Mouse (Mus musculus): ENCODE results near the gene Tarm1. TPM values are rescaled to one million over a fixed set of nuclear protein-coding genes. Genes with fewer than 3 reads are reported as not detected.

The Tarm1 gene
- polyA plus RNA-seq, 1 experiment: 2.9 TPM

DNA sequence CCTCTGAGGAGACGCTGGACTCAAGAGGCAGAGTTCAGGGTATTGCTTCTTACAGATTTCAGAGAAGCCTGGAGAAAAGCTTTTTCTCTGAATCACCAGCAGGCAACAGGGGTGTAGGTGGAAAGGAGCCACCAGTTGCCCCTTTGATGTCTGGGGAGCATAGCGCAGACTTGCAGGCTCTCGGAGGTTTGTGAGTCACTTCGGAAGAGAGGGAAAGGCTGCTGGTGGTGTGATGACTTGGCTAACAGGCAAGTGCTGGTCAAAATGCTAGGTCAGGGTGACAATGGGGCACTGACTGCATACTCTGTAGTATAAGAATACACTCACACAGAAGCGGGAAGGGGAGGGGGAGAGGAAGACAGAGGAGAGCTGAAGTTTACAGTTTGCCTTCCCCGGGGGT is 51.3 kb downstream of the Tarm1 start:
- no peak for DNase-seq
- Histone ChIP-seq H3K4me3 (ENCODE audit: insufficient read depth, low read depth, low read length) (no peak overlapping the region), H3K4me1 (ENCODE audit: control insufficient read depth, insufficient read depth, low read length) (no peaks in the 10 kb centered on the region), H3K36me3 (ENCODE audit: control insufficient read depth, insufficient read depth, low read length) (no peaks in the 10 kb centered on the region), H3K27ac (ENCODE audit: insufficient read depth, low read depth, low read length) (no peak overlapping the region), H3K27me3 (replicated peaks; ENCODE audit: control insufficient read depth, insufficient read depth, low read length) (no peaks in the 10 kb centered on the region)
- WGBS: 41% methylated on average over 6 of the region's 6 CpGs
- no peak for TF ChIP-seq CTCF (conservative IDR thresholded peaks at IDR 0.05; ENCODE audit: insufficient read depth, insufficient read length, low read depth, low read length)
- no peak for TF ChIP-seq POLR2A (IDR thresholded peaks at IDR 0.05; ENCODE audit: low read depth, low read length)

- no peak for DNase-seq
Observed at GRCm38 (mm10) chr7:3450671-3451070, 51.8 kb downstream of the Tarm1 start.

DNA sequence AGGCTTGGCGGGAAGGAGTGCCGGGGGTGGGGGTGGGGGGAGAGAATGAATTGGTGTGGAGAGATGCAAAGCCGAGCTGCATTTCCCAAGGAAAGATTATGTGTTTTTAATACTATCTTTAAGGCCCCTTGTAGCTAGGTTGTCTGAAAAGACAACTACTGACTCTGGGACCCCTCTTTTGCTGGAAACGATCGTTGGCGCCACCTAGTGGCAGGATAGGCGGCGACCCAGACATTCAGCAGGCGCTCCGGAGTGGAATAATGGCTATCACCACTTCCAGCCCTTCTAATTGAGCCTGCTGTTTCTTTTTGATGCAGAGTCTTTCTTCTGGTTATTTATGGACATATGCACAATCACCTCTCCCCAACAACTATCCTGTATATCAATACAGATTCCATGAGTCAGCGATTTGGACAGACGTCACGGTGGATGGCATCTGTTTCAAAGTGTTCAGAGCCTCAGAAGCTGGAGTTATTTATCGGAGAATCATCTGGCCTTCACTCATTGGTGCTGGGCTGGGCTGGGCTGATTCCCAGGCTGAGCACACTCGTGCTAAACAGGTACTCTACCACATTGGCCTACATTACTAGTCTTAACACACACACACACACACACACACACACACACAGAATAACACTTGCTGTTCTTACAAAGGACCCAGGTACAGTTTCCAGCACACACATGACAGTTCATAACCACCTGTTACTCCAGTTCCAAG is 53.5 kb downstream of the Tarm1 start:
- H3K4me3 ChIP-seq (ENCODE audit: insufficient read depth, low read depth, low read length): no peak overlapping the region
- WGBS: 21% methylated on average over 15 of the region's 15 CpGs
- no peaks in the 10 kb centered on the region for H3K4me1 ChIP-seq (ENCODE audit: control insufficient read depth, insufficient read depth, low read length)
- H3K36me3 ChIP-seq (ENCODE audit: control insufficient read depth, insufficient read depth, low read length): no peaks in the 10 kb centered on the region
- TF ChIP-seq CTCF (conservative IDR thresholded peaks at IDR 0.05; ENCODE audit: insufficient read depth, insufficient read length, low read depth, low read length) (peak; percentile 67), POLR2A (IDR thresholded peaks at IDR 0.05; ENCODE audit: low read depth, low read length) (no peak)
- peak; percentile 58 for DNase-seq
- no peak overlapping the region for H3K27ac ChIP-seq (ENCODE audit: insufficient read depth, low read depth, low read length)
- H3K27me3 ChIP-seq (replicated peaks; ENCODE audit: control insufficient read depth, insufficient read depth, low read length): no peaks in the 10 kb centered on the region

More at GRCm38 (mm10) chr7:3450671-3451070, 51.8 kb downstream of the Tarm1 start:
- Histone ChIP-seq H3K36me3 (ENCODE audit: control insufficient read depth, insufficient read depth, low read length) (no peaks in the 10 kb centered on the region), H3K27me3 (replicated peaks; ENCODE audit: control insufficient read depth, insufficient read depth, low read length) (no peaks in the 10 kb centered on the region), H3K27ac (ENCODE audit: insufficient read depth, low read depth, low read length) (no peak overlapping the region), H3K4me3 (ENCODE audit: insufficient read depth, low read depth, low read length) (no peak overlapping the region), H3K4me1 (ENCODE audit: control insufficient read depth, insufficient read depth, low read length) (no peaks in the 10 kb centered on the region)
- TF ChIP-seq POLR2A (IDR thresholded peaks at IDR 0.05; ENCODE audit: low read depth, low read length) (no peak), CTCF (conservative IDR thresholded peaks at IDR 0.05; ENCODE audit: insufficient read depth, insufficient read length, low read depth, low read length) (no peak)
- 37% methylated on average over 5 of the region's 5 CpGs for WGBS

DNA sequence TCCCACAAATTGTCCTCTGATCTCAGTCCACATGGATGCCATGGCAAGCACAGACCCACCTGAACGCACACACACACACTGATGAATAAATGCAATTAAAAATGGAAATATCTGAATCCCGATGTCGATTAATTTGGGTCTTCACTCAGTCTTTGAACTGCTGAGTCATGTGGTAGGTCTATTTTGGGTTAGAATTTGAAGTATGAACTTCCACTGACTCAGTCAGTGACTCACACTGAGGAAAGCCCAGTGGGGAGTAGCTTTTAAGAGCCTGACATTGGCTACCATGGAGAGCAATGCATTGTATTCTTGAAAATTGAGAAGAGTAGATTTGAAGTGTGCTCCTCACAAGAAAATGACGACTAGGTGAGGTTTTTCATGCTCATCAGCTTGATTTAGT is 55.4 kb downstream of the Tarm1 start:
- no peaks in the 10 kb centered on the region for H3K4me1 ChIP-seq (ENCODE audit: control insufficient read depth, insufficient read depth, low read length)
- WGBS: 73% methylated on average over 4 of the region's 4 CpGs
- no peaks in the 10 kb centered on the region for H3K27me3 ChIP-seq (replicated peaks; ENCODE audit: control insufficient read depth, insufficient read depth, low read length)
- DNase-seq: no peak
- H3K4me3 ChIP-seq (ENCODE audit: insufficient read depth, low read depth, low read length): no peak overlapping the region
- no peak overlapping the region for H3K27ac ChIP-seq (ENCODE audit: insufficient read depth, low read depth, low read length)
- TF ChIP-seq POLR2A (IDR thresholded peaks at IDR 0.05; ENCODE audit: low read depth, low read length) (no peak), CTCF (conservative IDR thresholded peaks at IDR 0.05; ENCODE audit: insufficient read depth, insufficient read length, low read depth, low read length) (no peak)
- H3K36me3 ChIP-seq (ENCODE audit: control insufficient read depth, insufficient read depth, low read length): no peaks in the 10 kb centered on the region

DNA sequence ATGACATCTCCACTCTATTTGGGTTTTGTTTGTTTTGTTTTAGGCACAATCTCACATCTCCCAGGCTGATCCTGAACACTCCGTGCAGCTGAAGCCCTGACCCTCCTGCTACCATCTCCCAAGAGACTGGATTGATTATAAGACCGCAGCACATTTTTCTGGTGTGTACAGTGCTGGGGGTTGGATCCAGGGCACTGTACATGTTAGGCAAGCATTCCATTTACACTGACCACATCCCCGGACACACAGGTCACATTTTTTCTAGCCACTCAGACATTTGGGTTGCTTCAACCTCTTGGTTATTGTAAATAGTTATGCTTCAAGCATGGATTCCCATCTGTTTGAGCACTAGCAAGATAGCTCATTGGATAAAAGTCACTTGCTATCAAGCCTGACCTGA is 55.8 kb downstream of the Tarm1 start:
- Histone ChIP-seq H3K27me3 (replicated peaks; ENCODE audit: control insufficient read depth, insufficient read depth, low read length) (no peaks in the 10 kb centered on the region), H3K4me1 (ENCODE audit: control insufficient read depth, insufficient read depth, low read length) (no peaks in the 10 kb centered on the region), H3K4me3 (ENCODE audit: insufficient read depth, low read depth, low read length) (no peak overlapping the region), H3K27ac (ENCODE audit: insufficient read depth, low read depth, low read length) (no peak overlapping the region), H3K36me3 (ENCODE audit: control insufficient read depth, insufficient read depth, low read length) (no peaks in the 10 kb centered on the region)
- peak; percentile 31 for DNase-seq
- 69% methylated on average over 3 of the region's 3 CpGs for WGBS
- no peak for TF ChIP-seq POLR2A (IDR thresholded peaks at IDR 0.05; ENCODE audit: low read depth, low read length)
- TF ChIP-seq CTCF (conservative IDR thresholded peaks at IDR 0.05; ENCODE audit: insufficient read depth, insufficient read length, low read depth, low read length): no peak

GRCm38 (mm10) chr7:3444678-3445077 is 57.7 kb downstream of the Tarm1 start:
- no peak for TF ChIP-seq CTCF (conservative IDR thresholded peaks at IDR 0.05; ENCODE audit: insufficient read depth, insufficient read length, low read depth, low read length)
- no peak for TF ChIP-seq POLR2A (IDR thresholded peaks at IDR 0.05; ENCODE audit: low read depth, low read length)
- WGBS: 70% methylated on average over 3 of the region's 3 CpGs
- DNase-seq: no peak

GRCm38 (mm10) chr7:3442476-3443062 is 59.9 kb downstream of the Tarm1 start:
- H3K36me3 ChIP-seq (ENCODE audit: control insufficient read depth, insufficient read depth, low read length): no peaks in the 10 kb centered on the region
- no peaks in the 10 kb centered on the region for H3K27me3 ChIP-seq (replicated peaks; ENCODE audit: control insufficient read depth, insufficient read depth, low read length)
- DNase-seq: no peak
- no peaks in the 10 kb centered on the region for H3K4me1 ChIP-seq (ENCODE audit: control insufficient read depth, insufficient read depth, low read length)
- 79% methylated on average over 10 of the region's 10 CpGs for WGBS
- no peak overlapping the region for H3K4me3 ChIP-seq (ENCODE audit: insufficient read depth, low read depth, low read length)
- no peak for TF ChIP-seq CTCF (conservative IDR thresholded peaks at IDR 0.05; ENCODE audit: insufficient read depth, insufficient read length, low read depth, low read length)
- no peak for TF ChIP-seq POLR2A (IDR thresholded peaks at IDR 0.05; ENCODE audit: low read depth, low read length)
- H3K27ac ChIP-seq (ENCODE audit: insufficient read depth, low read depth, low read length): no peak overlapping the region

More at GRCm38 (mm10) chr7:3444678-3445077, 57.7 kb downstream of the Tarm1 start:
- Histone ChIP-seq H3K36me3 (ENCODE audit: control insufficient read depth, insufficient read depth, low read length) (no peaks in the 10 kb centered on the region), H3K4me3 (ENCODE audit: insufficient read depth, low read depth, low read length) (no peak overlapping the region), H3K4me1 (ENCODE audit: control insufficient read depth, insufficient read depth, low read length) (no peaks in the 10 kb centered on the region), H3K27ac (ENCODE audit: insufficient read depth, low read depth, low read length) (no peak overlapping the region), H3K27me3 (replicated peaks; ENCODE audit: control insufficient read depth, insufficient read depth, low read length) (no peaks in the 10 kb centered on the region)
